Mouse (Mus musculus): ENCODE measurements around the gene Hist2h2ac.
A peak's percentile ranks its signal among the peaks of the same experiment; 100 is the strongest.
"Not testable (repeated sequence)": the region's sequence is repeated elsewhere in the genome, so short reads cannot be mapped to it uniquely, and the experiment has no call there.

The Hist2h2ac gene

GRCm38 (mm10) chr3:96249034-96249345 is 28.3 kb upstream of the Hist2h2ac start:
- no peak for DNase-seq (ENCODE audit: low spot score in 2 of 2)

GRCm38 (mm10) chr3:96248141-96249033 is 27.7 kb upstream of the Hist2h2ac start:
- no peak for DNase-seq (ENCODE audit: low spot score in 2 of 2)

- no peak for DNase-seq (ENCODE audit: low spot score in 2 of 2)
Observed at GRCm38 (mm10) chr3:96247356-96248140, 26.9 kb upstream of the Hist2h2ac start.

- DNase-seq (ENCODE audit: low spot score in 2 of 2) = not testable (repeated sequence)
Observed at GRCm38 (mm10) chr3:96246427-96246856, 25.8 kb upstream of the Hist2h2ac start, which contains the start of gene Hist2h3c1. Gene Hist2h3c1, plus strand, starts transcription at chr3:96246685.

- not testable (repeated sequence) for DNase-seq (ENCODE audit: low spot score in 2 of 2)
Observed at GRCm38 (mm10) chr3:96246018-96246417, 25.3 kb upstream of the Hist2h2ac start.

- peak; percentile 79 to 89 for DNase-seq (ENCODE audit: low spot score in 2 of 2)
Observed at GRCm38 (mm10) chr3:96245003-96245886, 24.6 kb upstream of the Hist2h2ac start, which contains the start of gene Hist2h2aa1. Gene Hist2h2aa1, plus strand, starts transcription at chr3:96245497.

- DNase-seq (ENCODE audit: low spot score in 2 of 2) = no peak
Observed at GRCm38 (mm10) chr3:96243921-96244572, 23.4 kb upstream of the Hist2h2ac start.

- DNase-seq (ENCODE audit: low spot score in 2 of 2) = no peak
Observed at GRCm38 (mm10) chr3:96240799-96241197, 20.1 kb upstream of the Hist2h2ac start.

- peak; percentile 96 to 98 for DNase-seq (ENCODE audit: low spot score in 2 of 2)
Observed at GRCm38 (mm10) chr3:96239949-96240798, 19.5 kb upstream of the Hist2h2ac start, which contains the start of gene Hist2h2aa2. Gene Hist2h2aa2, minus strand, starts transcription at chr3:96240276.

GRCm38 (mm10) chr3:96238954-96239793 is 18.5 kb upstream of the Hist2h2ac start, which contains the start of gene Hist2h3c2:
Gene Hist2h3c2, minus strand, starts transcription at chr3:96239127.
- peak; percentile 16 to 27 for DNase-seq (ENCODE audit: low spot score in 2 of 2)

- DNase-seq (ENCODE audit: low spot score in 2 of 2) = no peak
Observed at GRCm38 (mm10) chr3:96237904-96238511, 17.3 kb upstream of the Hist2h2ac start.

GRCm38 (mm10) chr3:96237335-96237903 is 16.7 kb upstream of the Hist2h2ac start:
- no peak for DNase-seq (ENCODE audit: low spot score in 2 of 2)

- DNase-seq (ENCODE audit: low spot score in 2 of 2) = no peak
Observed at GRCm38 (mm10) chr3:96236834-96237334, 16.2 kb upstream of the Hist2h2ac start.

GRCm38 (mm10) chr3:96235836-96236235 is 15.2 kb upstream of the Hist2h2ac start:
- DNase-seq (ENCODE audit: low spot score in 2 of 2) = no peak

GRCm38 (mm10) chr3:96234914-96235313 is 14.2 kb upstream of the Hist2h2ac start:
- no peak for DNase-seq (ENCODE audit: low spot score in 2 of 2)

- DNase-seq (ENCODE audit: low spot score in 2 of 2) = no peak
Observed at GRCm38 (mm10) chr3:96231758-96232120, 11.1 kb upstream of the Hist2h2ac start.

GRCm38 (mm10) chr3:96230910-96231757 is 10.5 kb upstream of the Hist2h2ac start:
- DNase-seq (ENCODE audit: low spot score in 2 of 2) = no peak

Data from right cerebral cortex, adult 2 months (tissue).